Mouse (Mus musculus) CD4-positive, CD25-positive, alpha-beta regulatory T cell, adult 9 weeks (primary cell): ENCODE data around the gene Klrb1a. TPM values are rescaled to one million over a fixed set of nuclear protein-coding genes. Genes with fewer than 3 reads are reported as not detected.

ENCODE experiments used
- polyA plus RNA-seq: library from polyadenylated mRNA; unstranded; fragments of 100-300 nt; shearing (Covaris generic); gene quantifications from one replicate; pipeline ENCODE4 v1.2.1, GENCODE M21; 2017

Gene Klrb1a
- polyA plus RNA-seq = 0.52 TPM

DNA sequence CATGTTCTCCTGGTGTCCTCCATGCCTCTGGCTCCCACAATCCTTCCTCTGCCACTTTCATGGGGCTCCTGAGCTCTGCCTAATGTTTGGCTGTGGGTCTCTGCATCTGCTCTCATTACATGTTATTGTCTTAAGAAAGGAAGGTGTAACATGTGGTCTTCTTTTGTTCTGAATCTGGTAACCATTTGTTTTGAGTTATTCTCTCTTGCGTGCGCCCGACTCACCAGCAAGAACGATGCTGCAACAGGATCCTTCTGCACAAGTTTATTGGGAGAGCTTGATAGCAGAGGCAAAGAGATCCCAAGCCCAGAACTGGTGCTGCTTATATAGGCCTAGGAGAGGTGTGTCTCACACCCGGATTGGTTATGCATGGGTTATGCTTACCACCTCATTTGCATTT is at the start of gene Klrb1a:
TSS of gene Klrb1a (minus strand) at position 101 of the 400 bp plus-strand sequence.

GRCm38 (mm10) chr6:128662206-128662605 is 38.9 kb upstream of the Klrb1a start, which contains the start of gene Clec2h:
TSS of gene Clec2h (plus strand) at chr6:128662385.

DNA sequence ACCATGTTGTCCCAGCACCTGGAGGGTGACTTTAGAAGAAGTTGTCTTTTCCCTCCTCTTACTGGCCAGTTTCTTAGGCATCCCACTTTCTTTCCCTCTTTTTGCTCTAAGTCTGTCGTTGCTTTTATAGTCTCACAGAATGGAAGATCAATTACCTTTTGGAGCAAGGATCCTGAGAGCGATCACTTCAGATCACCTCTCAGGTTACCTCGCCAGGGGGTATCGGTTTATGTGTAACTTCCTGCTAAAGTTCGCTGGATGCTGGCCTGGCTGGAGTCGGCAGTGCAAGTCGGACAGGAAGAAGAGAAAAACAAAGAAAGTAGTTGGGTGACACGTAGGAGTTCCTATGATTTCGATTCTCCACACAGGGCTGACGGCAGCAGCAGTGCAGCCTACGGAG is 41.8 kb downstream of the Klrb1a start, which contains the start of gene A2ml1:
TSS of gene A2ml1 (minus strand) at position 101 of the 400 bp plus-strand sequence.

Other genes with a start within 250 kb of the Klrb1a start
- not detected for gene Tex52, start 248.1 kb downstream of the Klrb1a start, polyA plus RNA-seq
- gene Gm44596, start 248.0 kb downstream of the Klrb1a start, polyA plus RNA-seq = not detected
- 1.8 TPM for gene Nrip2, start 224.2 kb downstream of the Klrb1a start, polyA plus RNA-seq
- gene Itfg2, start 198.6 kb downstream of the Klrb1a start, polyA plus RNA-seq = 34.7 TPM
- 38.2 TPM for gene Fkbp4, start 184.9 kb downstream of the Klrb1a start, polyA plus RNA-seq
- not detected for gene Pzp, start 96.8 kb downstream of the Klrb1a start, polyA plus RNA-seq
- gene A2ml1, start 41.9 kb downstream of the Klrb1a start, polyA plus RNA-seq = not detected
- not detected for gene Clec2h, start 38.9 kb upstream of the Klrb1a start, polyA plus RNA-seq
- gene Klrb1, start 99.5 kb upstream of the Klrb1a start, polyA plus RNA-seq = not detected
- gene Klrb1c, start 165.7 kb upstream of the Klrb1a start, polyA plus RNA-seq = 7.9 TPM
- not detected for gene Gm44511, start 202.8 kb upstream of the Klrb1a start, polyA plus RNA-seq
- gene Klrb1b, start 202.8 kb upstream of the Klrb1a start, polyA plus RNA-seq = not detected